Mouse (Mus musculus) embryonic facial prominence, embryonic 11.5 days (tissue): Measurements from ENCODE around the gene Rtl8c. TPM values are rescaled to one million over a fixed set of nuclear protein-coding genes. Genes with fewer than 3 reads are reported as not detected.

Source experiments
- polyA plus RNA-seq: library from polyadenylated mRNA; unstranded; fragments of >200 nt; fragmentation: Nextera tagmentation; extraction: Ambion mirVana; gene quantifications from 2 replicates; pipeline ENCODE4 v1.2.1, GENCODE M21; 2014

Rtl8c gene
- polyA plus RNA-seq, 1 experiment from 2014 or later, result 21.3 TPM

Other genes with a start within 250 kb of the Rtl8c start
- gene Mospd1, start 237.5 kb upstream of the Rtl8c start, polyA plus RNA-seq, result 61.4 and 61.6 TPM in 2 replicates
- gene Etd, start 173.1 kb upstream of the Rtl8c start, polyA plus RNA-seq, result not detected in 2 replicates
- gene Gm14597, start 947 bp downstream of the Rtl8c start, polyA plus RNA-seq, result not detected in 2 replicates
- 49.5 and 64.0 TPM in 2 replicates for gene Rtl8a, start 35.6 kb downstream of the Rtl8c start, polyA plus RNA-seq
- 54.2 and 57.5 TPM in 2 replicates for gene Rtl8b, start 62.4 kb downstream of the Rtl8c start, polyA plus RNA-seq
- 0.24 and 0.43 TPM in 2 replicates for gene 4930502E18Rik, start 116.8 kb downstream of the Rtl8c start, polyA plus RNA-seq
- gene 1700013H16Rik, start 149.8 kb downstream of the Rtl8c start, polyA plus RNA-seq, result 0.28 TPM in 1 of 2 replicates, not detected in the other
- gene Zfp36l3, start 168.4 kb downstream of the Rtl8c start, polyA plus RNA-seq, result not detected in 2 replicates
- gene Xlr, start 189.7 kb downstream of the Rtl8c start, polyA plus RNA-seq, result 1.1 and 1.5 TPM in 2 replicates